Mouse (Mus musculus): ENCODE measurements around the gene Teddm1b. TPM values are rescaled to one million over a fixed set of nuclear protein-coding genes. Genes with fewer than 3 reads are reported as not detected.

Gene Teddm1b
- polyA plus RNA-seq, 1 experiment from 2014 or later = 0.10 TPM

GRCm38 (mm10) chr1:153922571-153923021 lies 48.5 kb downstream of the Teddm1b start:
- ATAC-seq (ENCODE audit: low read depth) (no peak), DNase-seq (no peak)
- Histone ChIP-seq H3K36me3 (no peaks in the 10 kb centered on the region), H3K4me2 (no peak overlapping the region), H3K9ac (no peak overlapping the region), H3K27ac (no peak overlapping the region), H3K4me1 (replicated peaks) (peaks cover 4% of the 10 kb centered on the region), H3K9me3 (replicated peaks) (no peaks in the 10 kb centered on the region), H3K27me3 (no peaks in the 10 kb centered on the region), H3K4me3 (replicated peaks) (no peak overlapping the region)
- 28% methylated on average over 5 of the region's 5 CpGs for WGBS (ENCODE audit: insufficient replicate concordance)

- WGBS (ENCODE audit: insufficient replicate concordance) = 62% methylated on average over 6 of the region's 6 CpGs
- H3K4me1 ChIP-seq (replicated peaks) = peaks cover 4% of the 10 kb centered on the region
- DNase-seq (no peak), ATAC-seq (ENCODE audit: low read depth) (no peak)
- H3K9me3 ChIP-seq (replicated peaks) = no peaks in the 10 kb centered on the region
- no peak overlapping the region for H3K27ac ChIP-seq
- H3K36me3 ChIP-seq = no peaks in the 10 kb centered on the region
- H3K4me2 ChIP-seq = no peak overlapping the region
- H3K27me3 ChIP-seq = no peaks in the 10 kb centered on the region
- no peak overlapping the region for H3K9ac ChIP-seq
- H3K4me3 ChIP-seq (replicated peaks) = no peak overlapping the region
Measured at GRCm38 (mm10) chr1:153924395-153925385, 50.5 kb downstream of the Teddm1b start.

Small RNA genes lying within 50 kb of the gene (microRNA-seq; reads per million reads assigned to microRNA genes)
- 34.4 reads per million, percentile 39 among the genes with 10 or more reads in this experiment for gene Mir8114

Other genes with a start within 250 kb of the Teddm1b start
- gene Rgs8, start 221.3 kb upstream of the Teddm1b start, polyA plus RNA-seq (2015; fragmentation: Nextera tagmentation; extraction: Ambion mirVana) = 0.07 and 0.09 TPM in 2 replicates
- gene Rgs16, start 134.0 kb upstream of the Teddm1b start, polyA plus RNA-seq (2015; fragmentation: Nextera tagmentation; extraction: Ambion mirVana) = 0.39 and 0.56 TPM in 2 replicates
- 13.8 and 15.9 TPM in 2 replicates for gene Rnasel, start 124.9 kb upstream of the Teddm1b start, polyA plus RNA-seq (2015; fragmentation: Nextera tagmentation; extraction: Ambion mirVana)
- not detected in 2 replicates for gene Rgsl1, start 30.2 kb upstream of the Teddm1b start, polyA plus RNA-seq (2015; fragmentation: Nextera tagmentation; extraction: Ambion mirVana)
- gene Teddm1a, start 17.4 kb downstream of the Teddm1b start, polyA plus RNA-seq (2015; fragmentation: Nextera tagmentation; extraction: Ambion mirVana) = not detected in 2 replicates
- 114 TPM in 2 replicates for gene Glul, start 25.6 kb downstream of the Teddm1b start, polyA plus RNA-seq (2015; fragmentation: Nextera tagmentation; extraction: Ambion mirVana)
- gene Teddm2, start 25.9 kb downstream of the Teddm1b start, polyA plus RNA-seq (2015; fragmentation: Nextera tagmentation; extraction: Ambion mirVana) = 0.39 and 0.41 TPM in 2 replicates

Data from liver, embryonic 13.5 days (tissue).